Mouse (Mus musculus): Measurements from ENCODE around the gene Ikzf1.

The Ikzf1 gene

GRCm38 (mm10) chr11:11809404-11810175, 124.8 kb downstream of the Ikzf1 start:
- DNase-seq, result no peak

GRCm38 (mm10) chr11:11811906-11812480, 127.2 kb downstream of the Ikzf1 start:
- DNase-seq, result peak; percentile 77

GRCm38 (mm10) chr11:11815737-11816136, 130.9 kb downstream of the Ikzf1 start:
- no peak for DNase-seq

DNA sequence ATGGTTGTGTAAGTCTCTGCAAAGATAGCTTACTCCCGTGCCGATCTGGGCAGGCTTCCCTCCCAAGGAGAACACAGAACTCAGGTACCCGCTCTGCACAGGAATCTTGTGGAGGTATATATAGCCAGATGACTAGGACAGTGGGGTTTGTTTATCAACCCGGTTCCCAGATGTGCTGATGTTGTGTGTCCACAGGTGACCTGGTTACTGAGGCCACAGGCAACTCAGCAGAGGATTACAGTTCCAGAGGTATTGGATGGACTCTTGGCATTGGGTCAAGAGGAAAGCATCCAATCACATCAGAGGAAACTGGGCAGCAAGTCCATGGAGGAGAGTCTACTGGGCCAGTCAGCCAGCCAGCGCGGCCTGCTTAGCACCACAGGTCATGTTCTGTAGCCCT, 134.0 kb downstream of the Ikzf1 start:
- no peak for DNase-seq

DNA sequence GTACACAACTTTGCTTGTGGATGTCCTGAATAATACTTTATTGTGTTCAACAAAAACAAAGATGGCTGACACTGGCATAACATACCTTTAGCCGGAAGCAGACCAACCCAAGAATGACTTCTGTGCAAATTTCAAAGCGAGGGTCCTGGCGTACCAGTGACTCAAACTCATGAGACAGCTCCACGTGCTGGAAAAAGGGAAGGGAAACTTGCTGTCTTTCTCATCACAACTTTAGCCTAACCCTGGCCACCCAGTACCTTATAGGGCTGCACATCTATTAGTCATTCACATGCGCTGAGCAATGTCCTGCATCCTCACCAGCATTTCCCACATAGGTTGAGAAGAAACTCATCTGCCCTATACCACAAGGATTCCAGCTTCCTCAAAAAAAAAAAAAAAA, 134.4 kb downstream of the Ikzf1 start:
- no peak for DNase-seq

GRCm38 (mm10) chr11:11820251-11820650, 135.4 kb downstream of the Ikzf1 start:
- peak; percentile 73 for DNase-seq

- peak; percentile 30 for DNase-seq
Observed at GRCm38 (mm10) chr11:11820737-11821136, 135.9 kb downstream of the Ikzf1 start.

DNA sequence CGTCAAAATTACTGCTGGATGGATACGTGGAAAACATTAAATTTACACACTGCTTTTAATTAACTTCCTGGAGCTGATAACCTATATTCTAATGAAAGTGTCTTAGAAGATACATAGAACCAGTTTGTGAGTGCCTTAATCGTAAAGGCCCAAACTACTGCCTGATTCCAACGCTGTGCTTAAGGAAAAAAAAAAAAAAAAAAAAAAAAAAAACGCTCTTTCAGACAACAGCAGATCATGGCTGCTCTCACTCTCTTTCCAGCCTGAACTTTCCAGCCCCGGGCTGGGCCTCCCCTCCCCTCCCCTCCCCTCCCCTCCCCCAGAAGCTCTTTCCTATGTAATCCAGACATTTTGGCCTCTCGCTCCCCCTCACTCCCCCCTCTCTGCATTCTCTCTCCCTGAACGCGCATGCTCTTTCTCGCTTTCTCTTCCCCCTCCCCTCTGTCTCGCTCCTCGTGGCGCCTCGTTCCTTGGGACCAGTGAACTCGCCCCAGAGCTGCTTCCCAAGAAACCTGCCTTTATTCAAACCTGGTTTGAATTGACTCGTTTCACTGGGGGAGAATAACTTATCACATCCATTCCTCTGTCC, 136.7 kb downstream of the Ikzf1 start:
- DNase-seq, result no peak
